Mouse (Mus musculus) liver, embryonic 16.5 days (tissue): ENCODE results near the gene Cd70. TPM values are rescaled to one million over a fixed set of nuclear protein-coding genes. Genes with fewer than 3 reads are reported as not detected.

ENCODE experiments used
- ATAC-seq: fragments of 200-750 bp; cut with Nextera tagmentation; 2 replicates; pipeline ENCODE4 v1.8.0; 2017; ENCODE audit warnings: low read depth, mild to moderate bottlenecking, moderate number of reproducible peaks, moderate library complexity
- H3K27ac ChIP-seq: fragments of 300-500 bp; sonication (generic); 2 replicates; pipeline ENCODE4 v1.5.1; 2014; ENCODE audit warnings: mild to moderate bottlenecking, low read length
- H3K27me3 ChIP-seq: fragments of 300-500 bp; sonication (generic); 2 replicates; pipeline ENCODE4 v1.6.1; 2014; ENCODE audit warnings: low read depth, low read length, mixed read lengths; ENCODE audit not compliant: control insufficient read depth, insufficient read depth
- H3K36me3 ChIP-seq: fragments of 300-500 bp; sonication (generic); 2 replicates; pipeline ENCODE4 v1.6.1; 2014; ENCODE audit warnings: mild to moderate bottlenecking; ENCODE audit not compliant: control insufficient read depth, insufficient read depth
- H3K4me1 ChIP-seq: fragments of 300-500 bp; sonication (generic); 2 replicates; pipeline ENCODE4 v1.6.1; 2014; ENCODE audit warnings: low read depth, low read length, mixed read lengths; ENCODE audit not compliant: control insufficient read depth
- H3K4me2 ChIP-seq: fragments of 300-500 bp; sonication (generic); 2 replicates; pipeline ENCODE4 v1.6.1; 2014; ENCODE audit warnings: low read depth, low read length, mixed read lengths
- H3K4me3 ChIP-seq: fragments of 300-500 bp; sonication (generic); 2 replicates; pipeline ENCODE4 v1.5.1; 2014; ENCODE audit warnings: low read depth, mild to moderate bottlenecking, low read length
- H3K9ac ChIP-seq: fragments of 300-500 bp; sonication (generic); 2 replicates; pipeline ENCODE4 v1.6.1; 2014; ENCODE audit warnings: low read depth, low read length
- H3K9me3 ChIP-seq: fragments of 300-500 bp; sonication (generic); replicated peaks from 2 replicates; pipeline ENCODE4 v1.6.1; 2016; ENCODE audit warnings: low read length; ENCODE audit not compliant: control insufficient read depth
- WGBS: fragments of 180-500 bp; shearing (Covaris S2); extraction: QIAGEN DNeasy Blood & Tissue Kit; methylation state at CpG from one replicate; pipeline ENCODE4 v1.1.7; 2014; ENCODE audit not compliant: insufficient replicate concordance; 5-methylcytosine and 5-hydroxymethylcytosine counted together
- polyA plus RNA-seq: library from polyadenylated mRNA; unstranded; fragments of >200 nt; fragmentation: Nextera tagmentation; extraction: Ambion mirVana; gene quantifications from 2 replicates; pipeline ENCODE4 v1.2.1, GENCODE M21; 2015

Gene Cd70
- polyA plus RNA-seq, 1 experiment from 2014 or later, result not detected

DNA sequence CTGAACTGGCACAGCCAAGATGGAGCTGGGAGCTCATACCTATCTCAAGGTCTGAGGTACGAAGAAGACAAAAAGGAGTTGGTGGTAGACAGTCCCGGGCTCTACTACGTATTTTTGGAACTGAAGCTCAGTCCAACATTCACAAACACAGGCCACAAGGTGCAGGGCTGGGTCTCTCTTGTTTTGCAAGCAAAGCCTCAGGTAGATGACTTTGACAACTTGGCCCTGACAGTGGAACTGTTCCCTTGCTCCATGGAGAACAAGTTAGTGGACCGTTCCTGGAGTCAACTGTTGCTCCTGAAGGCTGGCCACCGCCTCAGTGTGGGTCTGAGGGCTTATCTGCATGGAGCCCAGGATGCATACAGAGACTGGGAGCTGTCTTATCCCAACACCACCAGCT lies 42.5 kb downstream of the Cd70 start:
- 58% methylated on average over 5 of the region's 5 CpGs for WGBS

DNA sequence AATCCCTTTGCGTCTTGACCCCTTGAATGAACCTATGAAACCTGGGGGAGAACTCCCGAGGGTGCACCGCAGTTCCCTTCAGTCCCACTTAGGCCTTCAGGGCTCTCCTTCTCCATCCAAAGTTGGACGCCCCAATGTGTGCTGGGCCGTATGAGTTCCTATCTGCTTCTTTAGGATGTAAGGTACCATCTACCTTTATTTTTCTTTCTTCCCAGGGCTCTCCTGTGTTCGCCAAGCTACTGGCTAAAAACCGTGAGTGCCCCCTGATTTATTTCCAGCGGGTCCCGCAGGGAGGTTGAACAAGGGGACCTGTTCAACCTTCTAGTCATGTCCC lies 43.6 kb downstream of the Cd70 start:
- H3K4me1 ChIP-seq, result no peaks in the 10 kb centered on the region; the same call in none of the 2 replicates
- peak overlapping the region; percentile 55 for H3K4me3 ChIP-seq
- H3K27me3 ChIP-seq, result peaks cover 20% of the 10 kb centered on the region
- H3K9me3 ChIP-seq, result no peaks in the 10 kb centered on the region
- no peak overlapping the region for H3K9ac ChIP-seq
- WGBS, result 15% methylated on average over 9 of the region's 9 CpGs
- H3K4me2 ChIP-seq, result peak overlapping the region; percentile 66
- H3K36me3 ChIP-seq, result no peaks in the 10 kb centered on the region
- ATAC-seq, result no peak
- no peak overlapping the region for H3K27ac ChIP-seq

More for the DNA sequence above, 42.5 kb downstream of the Cd70 start:
- H3K27me3 ChIP-seq, result peaks cover 20% of the 10 kb centered on the region
- no peak overlapping the region for H3K4me2 ChIP-seq
- H3K4me1 ChIP-seq, result no peaks in the 10 kb centered on the region; the same call in none of the 2 replicates
- no peak overlapping the region for H3K4me3 ChIP-seq
- H3K9ac ChIP-seq, result no peak overlapping the region
- no peak for ATAC-seq
- no peak overlapping the region for H3K27ac ChIP-seq
- no peaks in the 10 kb centered on the region for H3K36me3 ChIP-seq
- no peaks in the 10 kb centered on the region for H3K9me3 ChIP-seq

DNA sequence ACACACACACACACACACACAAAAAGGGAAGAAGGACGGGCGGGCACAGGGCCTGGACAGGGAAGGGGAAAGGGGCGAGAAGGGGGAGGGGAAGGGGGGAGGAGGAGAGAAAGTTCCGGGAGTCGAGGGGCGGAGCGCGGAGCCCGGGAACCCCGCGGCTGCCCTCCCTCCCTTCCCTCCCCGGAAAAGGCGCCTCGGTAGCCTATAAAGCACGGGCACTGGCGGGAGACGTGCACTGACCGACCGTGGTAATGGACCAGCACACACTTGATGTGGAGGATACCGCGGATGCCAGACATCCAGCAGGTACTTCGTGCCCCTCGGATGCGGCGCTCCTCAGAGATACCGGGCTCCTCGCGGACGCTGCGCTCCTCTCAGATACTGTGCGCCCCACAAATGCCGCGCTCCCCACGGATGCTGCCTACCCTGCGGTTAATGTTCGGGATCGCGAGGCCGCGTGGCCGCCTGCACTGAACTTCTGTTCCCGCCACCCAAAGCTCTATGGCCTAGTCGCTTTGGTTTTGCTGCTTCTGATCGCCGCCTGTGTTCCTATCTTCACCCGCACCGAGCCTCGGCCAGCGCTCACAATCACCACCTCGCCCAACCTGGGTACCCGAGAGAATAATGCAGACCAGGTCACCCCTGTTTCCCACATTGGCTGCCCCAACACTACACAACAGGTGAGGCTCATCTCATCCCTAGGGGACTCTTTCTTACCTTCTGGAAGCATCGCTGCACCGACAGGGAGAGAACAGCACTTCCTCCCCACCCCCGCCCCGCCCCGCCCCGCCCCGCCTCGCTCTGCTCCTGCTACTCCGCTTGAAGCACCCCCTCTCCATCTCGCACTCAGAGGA lies 44.2 kb downstream of the Cd70 start, which contains the start of gene Tnfsf9:
Gene Tnfsf9 (plus strand): TSS at position 145 of the 854 bp plus-strand sequence.
- Histone ChIP-seq H3K9ac (peak within 1 kb of the TSS; percentile 31; the same call in 1 of the 2 replicates), H3K36me3 (no peaks in the 10 kb centered on the region), H3K4me1 (no peaks in the 10 kb centered on the region; the same call in none of the 2 replicates), H3K4me3 (peak within 1 kb of the TSS; percentile 55), H3K4me2 (peak within 1 kb of the TSS; percentile 66), H3K27me3 (peaks cover 20% of the 10 kb centered on the region), H3K9me3 (no peaks in the 10 kb centered on the region), H3K27ac (no peak within 1 kb of the TSS)
- ATAC-seq, result peak; percentile 54
- WGBS, result under 1% methylated on average over 52 of the region's 61 CpGs

DNA sequence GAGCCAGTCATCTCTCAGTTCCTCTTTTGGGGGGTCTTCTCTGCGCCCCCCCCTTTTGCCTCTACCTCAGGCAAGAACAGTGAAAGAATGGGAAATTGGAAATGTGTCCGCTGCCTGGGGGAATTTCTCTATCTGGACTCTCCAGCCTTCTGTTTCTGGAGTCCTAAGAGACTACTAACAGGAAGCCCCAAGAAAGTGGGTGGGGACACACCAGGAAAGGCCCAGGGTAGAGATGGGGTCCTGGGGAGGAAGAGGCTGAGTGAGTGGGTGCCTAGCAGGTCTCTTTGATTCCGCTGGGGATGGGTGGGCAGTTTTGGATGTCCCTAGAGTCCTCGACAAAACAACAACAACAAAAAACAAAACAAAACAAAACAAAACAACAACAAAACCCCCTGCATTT lies 45.1 kb downstream of the Cd70 start:
- no peak for ATAC-seq
- 23% methylated on average over 4 of the region's 4 CpGs for WGBS
- no peak overlapping the region for H3K27ac ChIP-seq
- peaks cover 20% of the 10 kb centered on the region for H3K27me3 ChIP-seq
- H3K4me3 ChIP-seq, result no peak overlapping the region
- no peaks in the 10 kb centered on the region for H3K9me3 ChIP-seq
- no peak overlapping the region for H3K9ac ChIP-seq
- no peaks in the 10 kb centered on the region for H3K36me3 ChIP-seq
- no peaks in the 10 kb centered on the region; the same call in none of the 2 replicates for H3K4me1 ChIP-seq
- peak overlapping the region; percentile 66; the same call in 1 of the 2 replicates for H3K4me2 ChIP-seq

DNA sequence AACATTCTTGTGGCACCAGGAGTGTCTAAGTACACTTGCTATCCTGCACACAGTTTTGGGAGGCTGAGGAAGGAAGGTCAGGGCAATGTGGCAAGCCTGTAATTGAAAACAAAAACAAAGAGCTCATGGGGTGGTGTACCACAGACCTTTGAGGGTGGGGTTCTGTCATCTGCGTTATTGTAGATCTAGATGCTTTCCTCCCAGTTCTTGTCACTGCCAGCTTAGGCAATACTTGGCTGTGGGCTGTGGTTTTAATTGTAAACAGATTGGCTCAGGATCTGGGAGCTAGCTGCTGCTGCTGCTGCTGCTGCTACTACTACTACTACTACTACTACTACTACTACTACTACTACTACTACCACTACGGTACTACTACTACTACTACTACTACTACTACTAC lies 47.3 kb downstream of the Cd70 start:
- Histone ChIP-seq H3K27me3 (peaks cover 20% of the 10 kb centered on the region), H3K4me2 (no peak overlapping the region), H3K9ac (no peak overlapping the region), H3K4me1 (no peaks in the 10 kb centered on the region; the same call in none of the 2 replicates), H3K27ac (no peak overlapping the region), H3K9me3 (no peaks in the 10 kb centered on the region), H3K4me3 (no peak overlapping the region), H3K36me3 (no peaks in the 10 kb centered on the region)
- ATAC-seq, result no peak
- WGBS, result 55% methylated on average over 2 of the region's 2 CpGs

DNA sequence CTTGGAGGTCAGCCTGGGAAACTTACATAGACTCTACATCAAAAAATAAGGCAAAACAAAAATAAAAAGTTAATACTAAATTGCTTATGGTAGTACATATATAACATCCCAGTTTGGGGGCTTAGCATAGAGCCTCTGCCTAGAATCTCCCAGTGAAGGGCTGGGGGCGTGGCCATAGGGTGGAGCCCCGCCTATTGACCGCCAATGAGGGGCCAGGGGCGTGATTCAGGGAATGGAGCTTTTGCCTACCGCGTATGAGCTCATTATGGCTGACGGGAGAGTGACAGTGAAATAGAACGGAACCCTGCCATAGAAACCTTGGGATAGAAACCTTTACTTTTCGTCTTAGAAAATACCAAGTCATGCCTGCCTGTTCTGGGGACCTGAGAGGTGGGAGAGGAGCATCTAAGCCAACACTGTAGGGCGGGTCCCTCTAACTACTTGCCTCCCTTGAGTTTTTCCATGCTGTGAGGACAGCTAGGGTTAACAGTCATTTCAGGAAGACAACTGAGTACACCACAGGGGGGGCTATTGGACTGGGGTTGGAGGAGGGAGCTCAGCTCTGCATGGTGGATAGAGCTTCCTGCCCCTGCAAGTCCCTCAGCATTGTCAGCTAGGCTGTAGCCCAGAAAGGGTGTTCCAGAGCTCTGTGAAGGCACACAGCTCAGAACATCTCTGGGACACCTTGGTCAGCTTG lies 49.8 kb downstream of the Cd70 start:
- peak overlapping the region; percentile 35 for H3K4me2 ChIP-seq
- no peaks in the 10 kb centered on the region for H3K36me3 ChIP-seq
- H3K4me3 ChIP-seq, result no peak overlapping the region
- 5% methylated on average over 10 of the region's 10 CpGs for WGBS
- peaks cover 7% of the 10 kb centered on the region; the same call in 1 of the 2 replicates for H3K27me3 ChIP-seq
- H3K9me3 ChIP-seq, result no peaks in the 10 kb centered on the region
- no peaks in the 10 kb centered on the region; the same call in none of the 2 replicates for H3K4me1 ChIP-seq
- H3K27ac ChIP-seq, result no peak overlapping the region
- H3K9ac ChIP-seq, result no peak overlapping the region
- ATAC-seq, result peak; percentile 43

DNA sequence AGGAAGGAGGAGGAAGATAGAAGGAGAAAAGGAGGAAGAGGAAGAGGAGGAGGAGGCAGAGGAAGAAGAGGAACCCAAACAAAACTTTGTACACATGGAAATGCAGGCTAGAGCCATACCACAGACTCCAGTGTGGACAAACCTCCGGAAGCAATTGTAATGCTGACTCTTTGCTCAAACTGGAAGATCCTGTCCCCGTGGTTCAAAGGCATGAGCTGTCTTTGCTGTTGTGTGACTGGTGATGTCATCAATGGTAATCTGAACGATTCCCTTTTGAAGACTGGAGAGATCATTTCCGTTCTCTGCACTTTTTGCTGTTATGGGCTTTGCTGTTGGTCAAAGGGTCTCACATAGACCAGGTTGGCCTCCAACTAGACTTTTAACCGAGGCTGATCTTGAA lies 51.3 kb downstream of the Cd70 start:
- Histone ChIP-seq H3K4me2 (no peak overlapping the region), H3K36me3 (no peaks in the 10 kb centered on the region), H3K27ac (no peak overlapping the region), H3K27me3 (peaks cover 3% of the 10 kb centered on the region; the same call in 1 of the 2 replicates), H3K4me3 (no peak overlapping the region), H3K4me1 (no peaks in the 10 kb centered on the region; the same call in none of the 2 replicates), H3K9me3 (no peaks in the 10 kb centered on the region), H3K9ac (no peak overlapping the region)
- ATAC-seq, result no peak
- 41% methylated on average over 5 of the region's 5 CpGs for WGBS

DNA sequence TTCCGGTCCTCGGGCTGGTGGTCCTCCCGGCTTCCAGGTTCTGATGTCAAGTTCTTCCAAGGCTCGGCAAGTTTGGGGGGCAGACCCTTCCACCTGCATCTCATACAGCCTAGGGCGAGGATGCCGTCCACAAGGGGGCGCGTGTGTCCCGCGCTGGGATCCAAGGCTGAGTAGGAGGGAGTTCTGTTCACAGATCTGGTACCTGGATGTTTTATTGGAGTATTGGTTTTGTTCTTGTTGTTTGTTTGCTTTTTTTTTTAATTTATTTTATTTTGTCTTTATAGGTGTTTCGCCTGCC lies 53.0 kb downstream of the Cd70 start:
- peak; percentile 63 for ATAC-seq
- Histone ChIP-seq H3K4me3 (peak overlapping the region; percentile 16), H3K9ac (no peak overlapping the region), H3K9me3 (no peaks in the 10 kb centered on the region), H3K4me2 (peak overlapping the region; percentile 35), H3K36me3 (no peaks in the 10 kb centered on the region), H3K4me1 (no peaks in the 10 kb centered on the region; the same call in none of the 2 replicates), H3K27me3 (peaks cover 3% of the 10 kb centered on the region; the same call in 1 of the 2 replicates), H3K27ac (no peak overlapping the region)
- under 1% methylated on average over 11 of the region's 11 CpGs for WGBS
